Mouse (Mus musculus): ENCODE results near the gene Smpd3. TPM values are rescaled to one million over a fixed set of nuclear protein-coding genes. Genes with fewer than 3 reads are reported as not detected.

Gene Smpd3
- polyA plus RNA-seq, 1 experiment from 2014 or later, result 2.5 TPM

GRCm38 (mm10) chr8:106268710-106269346 lies 69.0 kb downstream of the Smpd3 start:
- no peak for ATAC-seq (ENCODE audit: insufficient number of reproducible peaks, low FRiP score)
- Histone ChIP-seq H3K36me3 (no peaks in the 10 kb centered on the region), H3K9me3 (replicated peaks) (no peaks in the 10 kb centered on the region), H3K27me3 (replicated peaks) (peaks cover 5% of the 10 kb centered on the region; the same call in 1 of the 2 replicates), H3K4me2 (no peak overlapping the region), H3K9ac (no peak overlapping the region), H3K27ac (ENCODE audit: poor library complexity, severe bottlenecking) (no peak overlapping the region), H3K4me3 (no peak overlapping the region), H3K4me1 (replicated peaks) (peaks cover 46% of the 10 kb centered on the region)
- 60% methylated on average over 5 of the region's 5 CpGs for WGBS

DNA sequence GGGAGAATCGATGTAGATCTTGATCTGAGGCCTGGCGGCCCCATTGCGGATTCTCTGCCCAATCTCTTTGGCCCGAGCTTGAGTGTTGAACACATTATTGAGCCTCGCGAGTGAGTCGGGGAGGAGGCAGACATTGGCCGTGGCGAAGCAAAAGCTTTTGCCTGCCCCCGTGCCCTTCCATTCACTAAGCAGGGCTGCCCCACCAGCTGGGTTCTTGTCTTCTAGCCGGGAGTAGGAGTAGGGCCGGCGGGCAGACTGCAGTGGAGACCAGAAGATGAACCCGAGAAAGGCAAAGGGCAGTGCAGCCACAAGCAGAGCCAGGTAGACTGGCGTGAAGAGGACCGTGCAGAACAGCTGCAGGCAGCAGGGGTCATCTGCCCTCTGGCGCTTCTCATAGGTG lies 72.4 kb downstream of the Smpd3 start:
- WGBS, result 84% methylated on average over 17 of the region's 17 CpGs
- H3K27ac ChIP-seq (ENCODE audit: poor library complexity, severe bottlenecking), result no peak overlapping the region
- ATAC-seq (ENCODE audit: insufficient number of reproducible peaks, low FRiP score), result no peak

DNA sequence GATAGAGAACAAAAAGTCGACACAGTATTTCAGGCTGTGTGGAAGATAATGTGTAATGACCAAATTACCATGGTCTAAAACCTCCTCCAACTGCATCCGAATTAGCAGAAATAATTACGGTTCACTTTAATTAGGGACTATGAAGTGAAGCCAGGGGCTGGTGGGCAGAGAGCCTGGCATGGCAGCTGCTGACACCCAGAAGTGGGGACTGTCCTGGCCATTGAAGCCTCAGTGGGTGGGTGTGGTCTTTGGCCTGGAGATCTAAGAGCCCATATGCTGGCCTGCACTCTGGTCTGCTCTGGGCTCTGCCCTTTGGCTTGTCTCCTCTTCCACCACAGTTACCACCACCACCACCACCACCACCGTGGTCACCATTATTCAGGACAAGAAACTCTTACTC lies 73.9 kb downstream of the Smpd3 start:
- H3K9ac ChIP-seq, result no peak overlapping the region
- H3K36me3 ChIP-seq, result peaks cover 4% of the 10 kb centered on the region
- no peak overlapping the region for H3K4me3 ChIP-seq
- no peak overlapping the region for H3K27ac ChIP-seq (ENCODE audit: poor library complexity, severe bottlenecking)
- H3K4me1 ChIP-seq (replicated peaks), result peaks cover 30% of the 10 kb centered on the region
- peaks cover 5% of the 10 kb centered on the region; the same call in 1 of the 2 replicates for H3K27me3 ChIP-seq (replicated peaks)
- H3K4me2 ChIP-seq, result no peak overlapping the region
- H3K9me3 ChIP-seq (replicated peaks), result no peaks in the 10 kb centered on the region
- 91% methylated on average over 4 of the region's 4 CpGs for WGBS
- ATAC-seq (ENCODE audit: insufficient number of reproducible peaks, low FRiP score), result no peak

More for the DNA sequence above, 72.4 kb downstream of the Smpd3 start:
- peaks cover 5% of the 10 kb centered on the region; the same call in 1 of the 2 replicates for H3K27me3 ChIP-seq (replicated peaks)
- no peaks in the 10 kb centered on the region for H3K9me3 ChIP-seq (replicated peaks)
- no peak overlapping the region for H3K9ac ChIP-seq
- H3K4me3 ChIP-seq, result no peak overlapping the region
- H3K4me1 ChIP-seq (replicated peaks), result peaks cover 43% of the 10 kb centered on the region
- H3K4me2 ChIP-seq, result no peak overlapping the region
- H3K36me3 ChIP-seq, result no peaks in the 10 kb centered on the region

GRCm38 (mm10) chr8:106262343-106262742 lies 75.4 kb downstream of the Smpd3 start:
- no peaks in the 10 kb centered on the region; the same call in 1 of the 2 replicates for H3K27me3 ChIP-seq (replicated peaks)
- H3K4me2 ChIP-seq, result no peak overlapping the region
- no peak overlapping the region for H3K4me3 ChIP-seq
- no peak overlapping the region for H3K9ac ChIP-seq
- H3K4me1 ChIP-seq (replicated peaks), result peaks cover 31% of the 10 kb centered on the region
- peak; percentile 52; the same call in 1 of the 2 replicates for ATAC-seq (ENCODE audit: insufficient number of reproducible peaks, low FRiP score)
- 29% methylated on average over 5 of the region's 5 CpGs for WGBS
- peaks cover 8% of the 10 kb centered on the region for H3K36me3 ChIP-seq
- H3K9me3 ChIP-seq (replicated peaks), result no peaks in the 10 kb centered on the region
- no peak overlapping the region for H3K27ac ChIP-seq (ENCODE audit: poor library complexity, severe bottlenecking)

DNA sequence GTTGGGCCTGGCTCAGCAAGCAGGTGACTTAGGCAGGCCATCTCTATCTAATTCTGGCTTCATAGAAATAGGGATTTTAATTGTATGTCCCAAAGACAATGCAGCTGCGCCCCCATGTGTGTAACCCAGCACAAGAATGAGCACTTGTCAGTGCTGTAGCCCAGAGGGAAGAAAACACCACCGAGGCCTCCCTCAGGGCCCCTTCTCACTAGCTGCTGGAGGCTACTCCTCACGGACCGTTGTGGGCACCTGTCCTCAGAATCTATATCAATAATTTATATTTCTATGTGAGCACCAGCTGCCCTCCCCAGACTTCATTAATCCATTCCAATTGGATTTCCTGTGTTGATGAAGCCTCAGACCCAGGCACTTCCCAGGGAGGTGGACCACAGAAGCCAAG lies 76.9 kb downstream of the Smpd3 start:
- 86% methylated on average over 4 of the region's 4 CpGs for WGBS
- H3K9ac ChIP-seq, result no peak overlapping the region
- no peak overlapping the region for H3K4me3 ChIP-seq
- H3K4me1 ChIP-seq (replicated peaks), result peaks cover 39% of the 10 kb centered on the region
- no peak for ATAC-seq (ENCODE audit: insufficient number of reproducible peaks, low FRiP score)
- H3K27ac ChIP-seq (ENCODE audit: poor library complexity, severe bottlenecking), result no peak overlapping the region
- H3K4me2 ChIP-seq, result no peak overlapping the region
- no peaks in the 10 kb centered on the region for H3K9me3 ChIP-seq (replicated peaks)
- H3K27me3 ChIP-seq (replicated peaks), result no peaks in the 10 kb centered on the region; the same call in 1 of the 2 replicates
- H3K36me3 ChIP-seq, result peaks cover 8% of the 10 kb centered on the region

DNA sequence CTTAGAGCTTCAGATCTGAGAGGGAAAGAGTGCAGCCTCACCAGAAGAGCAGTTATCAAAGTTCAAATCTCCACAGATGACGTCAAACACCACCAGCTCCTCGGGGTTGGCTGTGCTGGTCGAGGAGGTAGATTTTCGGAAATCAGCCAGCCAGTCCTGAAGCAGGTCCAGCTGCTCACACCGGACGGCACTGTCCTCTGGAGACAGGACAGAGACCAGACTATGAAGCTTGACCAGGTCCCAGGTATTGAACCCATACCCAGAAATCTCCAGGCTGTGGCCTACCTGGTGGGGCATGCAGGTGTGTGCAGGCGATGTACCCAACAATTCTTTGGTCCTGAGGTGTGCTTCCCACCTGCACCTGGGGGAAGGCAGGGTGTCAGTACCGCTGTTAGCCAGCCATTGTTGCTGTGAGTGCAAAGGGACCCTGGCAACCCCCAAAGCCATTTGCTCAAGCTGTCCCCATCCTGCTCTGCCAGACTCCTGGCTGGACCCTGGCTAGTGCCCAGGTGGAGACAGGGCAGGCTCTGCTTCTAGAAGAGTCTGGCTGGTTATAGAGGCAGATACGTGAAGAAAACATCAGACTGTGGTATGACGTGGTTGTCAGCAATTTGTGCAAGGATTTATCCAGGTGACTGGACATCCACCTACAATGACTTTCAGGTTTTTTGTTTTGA lies 78.1 kb downstream of the Smpd3 start:
- Histone ChIP-seq H3K27me3 (replicated peaks) (no peaks in the 10 kb centered on the region), H3K9me3 (replicated peaks) (no peaks in the 10 kb centered on the region), H3K4me3 (no peak overlapping the region), H3K9ac (no peak overlapping the region), H3K27ac (ENCODE audit: poor library complexity, severe bottlenecking) (no peak overlapping the region), H3K4me2 (no peak overlapping the region), H3K4me1 (replicated peaks) (peaks cover 39% of the 10 kb centered on the region), H3K36me3 (peaks cover 8% of the 10 kb centered on the region)
- WGBS, result 82% methylated on average over 10 of the region's 10 CpGs
- ATAC-seq (ENCODE audit: insufficient number of reproducible peaks, low FRiP score), result no peak

GRCm38 (mm10) chr8:106258169-106258568 lies 79.6 kb downstream of the Smpd3 start:
- Histone ChIP-seq H3K4me1 (replicated peaks) (peaks cover 35% of the 10 kb centered on the region), H3K4me3 (no peak overlapping the region), H3K27me3 (replicated peaks) (no peaks in the 10 kb centered on the region), H3K4me2 (no peak overlapping the region), H3K36me3 (peaks cover 15% of the 10 kb centered on the region), H3K9ac (no peak overlapping the region), H3K9me3 (replicated peaks) (no peaks in the 10 kb centered on the region), H3K27ac (ENCODE audit: poor library complexity, severe bottlenecking) (no peak overlapping the region)
- 21% methylated on average over 1 of the region's 1 CpGs for WGBS
- no peak for ATAC-seq (ENCODE audit: insufficient number of reproducible peaks, low FRiP score)

DNA sequence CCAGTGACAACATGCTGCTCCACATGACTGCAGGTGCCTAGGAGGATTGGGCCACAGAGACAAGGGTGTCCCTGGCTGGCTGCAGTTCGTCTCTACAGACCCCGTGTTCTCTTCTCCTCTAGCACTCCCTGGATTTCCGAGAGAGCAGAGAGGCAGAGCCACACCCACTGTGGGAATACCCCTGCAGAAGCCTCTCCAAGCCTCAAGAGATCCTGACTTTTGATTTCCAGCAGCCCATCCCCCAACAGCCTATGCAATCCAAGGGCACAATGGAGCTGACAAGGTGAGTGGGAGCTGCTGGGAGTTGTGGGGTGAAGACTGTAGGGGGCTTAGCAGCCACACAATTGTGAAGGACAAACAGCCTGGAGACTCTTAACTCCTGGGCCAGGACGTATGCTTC lies 87.6 kb downstream of the Smpd3 start:
- Histone ChIP-seq H3K4me2 (no peak overlapping the region), H3K27me3 (replicated peaks) (no peaks in the 10 kb centered on the region), H3K9me3 (replicated peaks) (no peaks in the 10 kb centered on the region), H3K27ac (ENCODE audit: poor library complexity, severe bottlenecking) (no peak overlapping the region), H3K9ac (no peak overlapping the region), H3K36me3 (peaks cover 81% of the 10 kb centered on the region), H3K4me1 (replicated peaks) (peaks cover 9% of the 10 kb centered on the region; the same call in 1 of the 2 replicates), H3K4me3 (no peak overlapping the region)
- ATAC-seq (ENCODE audit: insufficient number of reproducible peaks, low FRiP score), result no peak
- 58% methylated on average over 4 of the region's 4 CpGs for WGBS

GRCm38 (mm10) chr8:106237106-106237505 lies 100.7 kb downstream of the Smpd3 start:
- Histone ChIP-seq H3K4me2 (no peak overlapping the region), H3K27ac (ENCODE audit: poor library complexity, severe bottlenecking) (no peak overlapping the region), H3K4me1 (replicated peaks) (no peaks in the 10 kb centered on the region), H3K4me3 (no peak overlapping the region), H3K9me3 (replicated peaks) (no peaks in the 10 kb centered on the region), H3K9ac (no peak overlapping the region), H3K27me3 (replicated peaks) (no peaks in the 10 kb centered on the region), H3K36me3 (peaks cover 87% of the 10 kb centered on the region)
- WGBS, result 88% methylated on average over 5 of the region's 5 CpGs
- ATAC-seq (ENCODE audit: insufficient number of reproducible peaks, low FRiP score), result no peak

GRCm38 (mm10) chr8:106234567-106235261 lies 103.1 kb downstream of the Smpd3 start:
- Histone ChIP-seq H3K36me3 (peaks cover 84% of the 10 kb centered on the region), H3K27ac (ENCODE audit: poor library complexity, severe bottlenecking) (no peak overlapping the region), H3K4me2 (no peak overlapping the region), H3K9me3 (replicated peaks) (no peaks in the 10 kb centered on the region), H3K4me1 (replicated peaks) (no peaks in the 10 kb centered on the region), H3K9ac (no peak overlapping the region), H3K27me3 (replicated peaks) (no peaks in the 10 kb centered on the region), H3K4me3 (no peak overlapping the region)
- 90% methylated on average over 17 of the region's 17 CpGs for WGBS
- ATAC-seq (ENCODE audit: insufficient number of reproducible peaks, low FRiP score), result no peak

GRCm38 (mm10) chr8:106232751-106233150 lies 105.0 kb downstream of the Smpd3 start:
- no peaks in the 10 kb centered on the region for H3K27me3 ChIP-seq (replicated peaks)
- no peak for ATAC-seq (ENCODE audit: insufficient number of reproducible peaks, low FRiP score)
- H3K9me3 ChIP-seq (replicated peaks), result no peaks in the 10 kb centered on the region
- 78% methylated on average over 3 of the region's 3 CpGs for WGBS
- no peak overlapping the region for H3K9ac ChIP-seq
- no peak overlapping the region for H3K4me2 ChIP-seq
- H3K27ac ChIP-seq (ENCODE audit: poor library complexity, severe bottlenecking), result no peak overlapping the region
- no peak overlapping the region for H3K4me3 ChIP-seq
- no peaks in the 10 kb centered on the region for H3K4me1 ChIP-seq (replicated peaks)
- peaks cover 83% of the 10 kb centered on the region for H3K36me3 ChIP-seq

Measured in heart, embryonic 12.5 days (tissue).